Mouse (Mus musculus) hematopoietic stem cell, adult 5-6 weeks (primary cell): ENCODE measurements at regions not wholly inside any gene's neighbourhood (a gene's known extent, or its start where the extent isn't known, plus 50 kb on each side); places are given as distances from the start of the nearest gene placed in this dataset.

ENCODE experiments used
- ATAC-seq, 2 experiments: fragments of 125-278 bp in 1 of 2; replicated peaks in 1 of 2; 2 replicates each; pipeline ENCODE4 v1.8.0; 2016 to 2017; ENCODE audit warnings: inconsistent platforms in 2 of 2, mild to moderate bottlenecking in 2 of 2, moderate number of reproducible peaks in 2 of 2, low read depth in 1 of 2, moderate TSS enrichment in 1 of 2; ENCODE audit not compliant: low FRiP score in 2 of 2, poor library complexity in 2 of 2, severe bottlenecking in 2 of 2, insufficient read depth in 1 of 2, low TSS enrichment in 1 of 2

DNA sequence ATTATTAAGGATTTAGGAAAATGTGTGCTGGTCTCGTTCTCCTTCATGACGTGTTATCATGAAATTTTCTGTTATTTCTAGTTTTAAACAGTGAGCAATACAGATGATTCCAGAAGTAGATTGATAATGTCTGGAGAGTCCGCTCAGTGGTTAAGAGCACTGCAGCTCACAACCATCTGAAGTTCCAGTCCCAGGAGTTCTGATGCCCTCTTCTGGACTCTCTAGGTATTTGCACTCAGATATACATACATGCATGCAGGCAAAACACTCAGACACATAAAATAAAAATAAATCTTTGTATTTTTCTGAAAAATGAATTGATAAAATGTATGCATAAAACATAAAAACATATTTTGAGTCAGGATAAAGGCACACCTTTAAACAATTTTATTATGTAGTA lies 570.1 kb upstream of the Chrm3 start:
- ATAC-seq: no peak

DNA sequence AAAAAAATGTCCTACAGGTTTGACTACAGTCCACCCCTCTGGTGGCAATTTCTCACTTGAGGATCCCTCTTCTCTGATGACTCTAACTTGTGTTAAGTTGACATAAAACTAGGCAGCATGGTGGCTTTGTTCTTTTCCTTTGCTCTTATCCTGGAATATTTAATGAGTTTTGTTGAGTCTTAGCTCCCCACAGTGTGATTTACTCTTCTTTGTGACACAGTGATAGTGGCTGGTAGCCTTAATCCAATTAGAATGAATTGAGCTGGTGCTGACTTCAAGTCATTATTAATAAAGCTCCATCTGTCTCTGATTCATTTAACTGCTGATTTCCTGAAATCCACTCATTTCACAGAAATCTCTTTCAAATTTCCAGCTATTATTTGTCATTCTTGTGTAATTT lies 553.7 kb upstream of the Chrm3 start:
- ATAC-seq: no peak

GRCm38 (mm10) chr13:10909122-10909751 lies 548.6 kb upstream of the Chrm3 start:
- ATAC-seq: no peak

GRCm38 (mm10) chr13:10867864-10868263 lies 507.2 kb upstream of the Chrm3 start:
- no peak for ATAC-seq

GRCm38 (mm10) chr13:10855947-10856561 lies 495.4 kb upstream of the Chrm3 start:
- ATAC-seq: peak; percentile 17 to 42; a peak in 1 of 4 replicates

DNA sequence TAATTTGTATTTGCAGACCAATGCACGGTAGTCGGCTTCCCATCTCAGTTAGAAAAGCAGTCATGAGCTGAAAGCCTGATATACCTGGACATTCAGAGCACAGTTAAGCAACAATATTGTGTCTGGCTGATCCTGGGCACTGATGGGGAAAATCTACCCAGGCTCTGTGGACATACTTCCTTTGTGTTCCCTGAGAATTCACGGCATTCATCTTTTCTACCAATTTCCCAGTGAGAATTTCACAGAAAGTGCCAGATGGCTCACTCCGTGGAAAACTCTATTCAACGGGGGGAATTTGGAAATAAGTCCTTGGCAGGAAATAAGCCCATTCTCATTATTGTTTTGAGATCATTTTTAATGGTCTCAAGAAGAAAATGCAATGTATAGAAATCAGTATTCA lies 484.6 kb upstream of the Chrm3 start:
- ATAC-seq: no peak

DNA sequence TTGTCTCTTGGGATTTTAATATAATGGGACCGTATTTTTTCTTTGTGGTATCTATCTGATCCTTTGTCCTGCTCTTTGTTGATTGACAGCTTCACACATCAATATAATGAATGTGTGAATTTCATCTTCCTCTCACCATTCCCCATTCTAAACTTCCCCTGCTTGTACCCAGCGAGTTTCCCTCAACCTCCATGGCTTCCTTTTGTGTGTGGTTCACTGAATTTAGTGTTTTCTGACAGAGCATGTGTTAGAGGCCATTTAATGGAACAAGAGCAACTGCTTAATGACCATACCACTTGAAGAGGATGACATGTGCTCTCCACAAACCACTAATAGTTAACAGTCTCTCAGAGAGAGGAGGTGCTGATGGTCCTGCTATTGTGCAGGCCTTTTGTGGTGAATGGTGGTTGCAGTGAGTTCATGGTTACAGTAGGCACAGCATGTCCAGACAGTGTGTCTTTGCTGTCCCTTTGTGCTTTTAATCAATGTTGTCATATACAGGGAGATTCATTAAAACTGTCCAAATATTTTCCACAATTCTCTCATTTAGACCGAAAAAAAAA lies 438.8 kb upstream of the Chrm3 start:
- ATAC-seq: no peak
